Mouse (Mus musculus): ENCODE results near the gene Knop1.

DNA sequence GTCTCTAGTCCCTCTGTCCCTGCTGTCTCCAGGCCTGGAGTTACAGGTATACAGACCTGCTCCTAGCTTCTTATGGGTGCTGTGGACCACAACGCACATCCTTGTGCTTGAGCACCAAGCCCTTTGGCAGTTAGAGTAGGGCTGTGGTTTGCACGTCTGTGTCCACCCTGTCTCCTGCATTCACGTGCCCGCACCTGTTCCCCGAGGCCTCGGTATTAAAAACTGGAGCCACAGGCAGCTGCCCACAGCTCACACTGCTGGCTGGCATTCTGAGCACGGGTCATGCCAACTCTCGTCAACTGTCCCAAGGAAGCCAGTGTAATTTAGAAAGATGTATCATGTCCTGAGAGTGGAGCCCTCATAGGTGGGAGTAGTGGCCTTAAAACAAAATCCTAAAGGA lies 60.3 kb downstream of the Knop1 start:
- TF ChIP-seq RCOR1 (conservative IDR thresholded peaks at IDR 0.05; ENCODE audit: low read depth, low read length) = no peak
- TF ChIP-seq CTCF (conservative IDR thresholded peaks at IDR 0.05 in 1 of 2, IDR thresholded peaks at IDR 0.05 in 1 of 2; ENCODE audit: low read depth in 2 of 2, low read length in 2 of 2) = no peak
- TF ChIP-seq USF1 (IDR thresholded peaks at IDR 0.05; ENCODE audit: low read depth, low read length) = no peak
- no peak for TF ChIP-seq EP300 (IDR thresholded peaks at IDR 0.05; ENCODE audit: low read length)
- no peak for TF ChIP-seq SMC3 (IDR thresholded peaks at IDR 0.05; ENCODE audit: low read depth, low read length)
